ENCODE assay signal across 18 mouse cellular contexts in genomic region chr14:74972216-74972615, GRCm38 (mm10). TPM values are rescaled to one million over a fixed set of nuclear protein-coding genes. Genes with fewer than 3 reads are reported as not detected.
DNase-seq lines count a peak whose midpoint lies in the region; ATAC-seq and TF ChIP-seq lines count a peak whose summit lies in the region.
"Had no signal": no experiment of that assay in that cellular context is flagged by ENCODE, and none has a peak within 500 bp of the region (broad histone marks: within the 10 kb centered on the region; RNA-seq: fewer than 3 reads in every experiment).

No protein-coding gene starts in this region.

- no peak overlapping the region for H3K4me2 ChIP-seq in embryonic facial prominence, embryonic 12.5 days (replicated peaks)
- H3K4me2 ChIP-seq in stomach, embryonic 15.5 days = no peak overlapping the region
- H3K4me2 ChIP-seq in stomach, postnatal 0 days (replicated peaks; ENCODE audit: low read depth) = no peak overlapping the region
- peak overlapping the region; percentile 48 for H3K4me2 ChIP-seq in liver, embryonic 12.5 days
- H3K4me2 ChIP-seq: embryonic facial prominence, embryonic 15.5 days; lung, embryonic 15.5 days had no signal

- TF ChIP-seq POLR2A in thymus, adult 2 months (IDR thresholded peaks at IDR 0.05; ENCODE audit: control insufficient read depth, extremely low read depth, insufficient read depth, low read length, poor library complexity) = no peak

- no peak for TF ChIP-seq EP300 in stomach, postnatal 0 days (optimal IDR thresholded peaks at IDR 0.05)

- 0 out of 2 replicates have a peak overlapping the region, but pooled peaks have one; percentile 30 for H3K27ac ChIP-seq in embryonic facial prominence, embryonic 12.5 days
- H3K27ac ChIP-seq in embryonic facial prominence, embryonic 10.5 days (replicated peaks) = no peak overlapping the region
- H3K27ac ChIP-seq in stomach, embryonic 15.5 days = no peak overlapping the region
- H3K27ac ChIP-seq in stomach, postnatal 0 days (replicated peaks) = no peak overlapping the region
- peak overlapping the region; percentile 83 for H3K27ac ChIP-seq in liver, embryonic 12.5 days
- no peak overlapping the region for H3K27ac ChIP-seq in thymus, adult 2 months (ENCODE audit: control insufficient read depth, insufficient read depth, low read length)
- H3K27ac ChIP-seq: embryonic facial prominence, embryonic 15.5 days; lung, embryonic 15.5 days had no signal

- no peak for ATAC-seq in embryonic facial prominence, embryonic 12.5 days (ENCODE audit: insufficient number of reproducible peaks, insufficient read depth, low FRiP score, low TSS enrichment)
- peak; percentile 70; the same call in 1 of the 2 replicates for ATAC-seq in stomach, embryonic 15.5 days (ENCODE audit: insufficient read depth, low FRiP score, low read depth)
- no peak for ATAC-seq in stomach, postnatal 0 days (ENCODE audit: low FRiP score, low TSS enrichment)
- ATAC-seq in liver, embryonic 12.5 days = peak; percentile 88
- ATAC-seq: activated CD4-positive, CD25-positive, alpha-beta regulatory T cell, adult 4 months; forebrain, embryonic 14.5 days had no signal

- H3K9me3 ChIP-seq in embryonic facial prominence, embryonic 12.5 days = no peaks in the 10 kb centered on the region
- H3K9me3 ChIP-seq in embryonic facial prominence, embryonic 10.5 days = no peaks in the 10 kb centered on the region
- no peaks in the 10 kb centered on the region for H3K9me3 ChIP-seq in stomach, embryonic 15.5 days
- no peaks in the 10 kb centered on the region for H3K9me3 ChIP-seq in stomach, postnatal 0 days (ENCODE audit: control insufficient read depth, low read length)
- H3K9me3 ChIP-seq in liver, embryonic 12.5 days (replicated peaks) = no peaks in the 10 kb centered on the region
- H3K9me3 ChIP-seq: embryonic facial prominence, embryonic 15.5 days; lung, embryonic 15.5 days had no signal

- DNase-seq in embryonic facial prominence, embryonic 10.5 days (ENCODE audit: low spot score) = no peak
- no peak for DNase-seq in stomach, postnatal 0 days (ENCODE audit: low spot score)
- no peak for DNase-seq in thymus, adult 2 months
- no peak for DNase-seq in cerebellum, adult 11 months
- DNase-seq in spleen, postnatal 10 days (ENCODE audit: low spot score in 2 of 2) = no peak
- DNase-seq: cerebellum, adult 18-20 months; heart, postnatal 4 days; kidney, postnatal 14 days; left cerebral cortex, postnatal 4 days; retina, postnatal 1 day; thymus, postnatal 36 days had no signal

- no peaks in the 10 kb centered on the region for H3K4me1 ChIP-seq in embryonic facial prominence, embryonic 12.5 days
- 0 out of 2 replicates have a peak, but pooled peaks cover 7% of the 10 kb centered on the region for H3K4me1 ChIP-seq in embryonic facial prominence, embryonic 10.5 days
- 0 out of 2 replicates have a peak, but pooled peaks cover 3% of the 10 kb centered on the region for H3K4me1 ChIP-seq in stomach, embryonic 15.5 days
- H3K4me1 ChIP-seq in stomach, postnatal 0 days (replicated peaks; ENCODE audit: control insufficient read depth, insufficient read depth) = no peaks in the 10 kb centered on the region
- H3K4me1 ChIP-seq in liver, embryonic 12.5 days = peaks cover 64% of the 10 kb centered on the region
- H3K4me1 ChIP-seq in thymus, adult 2 months (replicated peaks; ENCODE audit: control insufficient read depth, insufficient read depth, low read length) = peaks cover 11% of the 10 kb centered on the region

- no peaks in the 10 kb centered on the region for H3K27me3 ChIP-seq in embryonic facial prominence, embryonic 12.5 days
- H3K27me3 ChIP-seq in embryonic facial prominence, embryonic 10.5 days (replicated peaks; ENCODE audit: low read depth, poor library complexity, severe bottlenecking) = no peaks in the 10 kb centered on the region
- no peaks in the 10 kb centered on the region for H3K27me3 ChIP-seq in stomach, embryonic 15.5 days (replicated peaks)
- H3K27me3 ChIP-seq in stomach, postnatal 0 days (ENCODE audit: control insufficient read depth, insufficient read depth, low read length) = no peaks in the 10 kb centered on the region
- peaks cover 10% of the 10 kb centered on the region; the same call in 1 of the 2 replicates for H3K27me3 ChIP-seq in liver, embryonic 12.5 days (replicated peaks)
- H3K27me3 ChIP-seq in thymus, adult 2 months (ENCODE audit: control insufficient read depth, insufficient read depth, low read length) = no peaks in the 10 kb centered on the region
- H3K27me3 ChIP-seq: embryonic facial prominence, embryonic 15.5 days; lung, embryonic 15.5 days had no signal

- 37% methylated on average over 3 of the region's 3 CpGs for WGBS in embryonic facial prominence, embryonic 12.5 days
- 43% methylated on average over 3 of the region's 3 CpGs for WGBS in embryonic facial prominence, embryonic 10.5 days
- 33% methylated on average over 3 of the region's 3 CpGs for WGBS in stomach, embryonic 15.5 days
- WGBS in stomach, postnatal 0 days = 37% methylated on average over 3 of the region's 3 CpGs
- 6% methylated on average over 3 of the region's 3 CpGs for WGBS in liver, embryonic 12.5 days (ENCODE audit: insufficient replicate concordance)
- WGBS in thymus, adult 2 months = 75% methylated on average over 3 of the region's 3 CpGs

- no peak overlapping the region for H3K9ac ChIP-seq in embryonic facial prominence, embryonic 12.5 days
- no peak overlapping the region for H3K9ac ChIP-seq in stomach, embryonic 15.5 days
- no peak overlapping the region for H3K9ac ChIP-seq in stomach, postnatal 0 days (ENCODE audit: low read length)
- peak overlapping the region; percentile 47; the same call in 1 of the 2 replicates for H3K9ac ChIP-seq in liver, embryonic 12.5 days
- H3K9ac ChIP-seq: embryonic facial prominence, embryonic 15.5 days; lung, embryonic 15.5 days had no signal

- H3K36me3 ChIP-seq in embryonic facial prominence, embryonic 12.5 days = no peaks in the 10 kb centered on the region
- H3K36me3 ChIP-seq in embryonic facial prominence, embryonic 10.5 days (replicated peaks) = no peaks in the 10 kb centered on the region
- no peaks in the 10 kb centered on the region for H3K36me3 ChIP-seq in stomach, embryonic 15.5 days
- no peaks in the 10 kb centered on the region for H3K36me3 ChIP-seq in stomach, postnatal 0 days (ENCODE audit: control insufficient read depth, insufficient read depth, low read length)
- H3K36me3 ChIP-seq in liver, embryonic 12.5 days = no peaks in the 10 kb centered on the region
- H3K36me3 ChIP-seq in thymus, adult 2 months (ENCODE audit: control insufficient read depth, insufficient read depth, low read length) = no peaks in the 10 kb centered on the region
- H3K36me3 ChIP-seq: embryonic facial prominence, embryonic 15.5 days; lung, embryonic 15.5 days had no signal

- no peak overlapping the region for H3K4me3 ChIP-seq in embryonic facial prominence, embryonic 12.5 days
- H3K4me3 ChIP-seq in embryonic facial prominence, embryonic 10.5 days = no peak overlapping the region
- H3K4me3 ChIP-seq in stomach, embryonic 15.5 days (replicated peaks) = no peak overlapping the region
- no peak overlapping the region for H3K4me3 ChIP-seq in stomach, postnatal 0 days (ENCODE audit: low read depth, low read length)
- peak overlapping the region; percentile 10; the same call in 1 of the 2 replicates for H3K4me3 ChIP-seq in liver, embryonic 12.5 days
- no peak overlapping the region for H3K4me3 ChIP-seq in thymus, adult 2 months (ENCODE audit: control insufficient read depth, insufficient read depth, low read length)
- H3K4me3 ChIP-seq: embryonic facial prominence, embryonic 15.5 days; lung, embryonic 15.5 days had no signal

- TF ChIP-seq CTCF in stomach, postnatal 0 days (IDR thresholded peaks at IDR 0.05; ENCODE audit: low read depth) = no peak
- TF ChIP-seq CTCF in thymus, adult 2 months (IDR thresholded peaks at IDR 0.05; ENCODE audit: borderline replicate concordance, control insufficient read depth, extremely low read depth, insufficient read depth, low read length, poor library complexity) = no peak

RNA-seq across cellular contexts. Expression of gene Lrch1, which starts 24.5 kb away (rescaled TPM):
- polyA plus RNA-seq in embryonic facial prominence, embryonic 12.5 days (2016; fragmentation: Nextera tagmentation; extraction: Ambion mirVana) = 15.3 and 15.7 TPM in 2 replicates
- polyA plus RNA-seq in embryonic facial prominence, embryonic 10.5 days (2016; fragmentation: Nextera tagmentation; extraction: Ambion mirVana) = 7.6 and 9.1 TPM in 2 replicates
- 12.4 and 13.9 TPM in 2 replicates for polyA plus RNA-seq in stomach, embryonic 15.5 days (2015; fragmentation: Nextera tagmentation; extraction: Ambion mirVana)
- 11.7 and 11.8 TPM in 2 replicates for polyA plus RNA-seq in stomach, postnatal 0 days (2015; fragmentation: Nextera tagmentation; extraction: Ambion mirVana)
- polyA plus RNA-seq in liver, embryonic 12.5 days (2016; fragmentation: Nextera tagmentation; extraction: Ambion mirVana) = 6.5 and 7.8 TPM in 2 replicates
- 27.5 and 30.1 TPM in 2 replicates for polyA plus RNA-seq in thymus, adult 2 months (2012; rRNA removed)

RNA-seq across cellular contexts. Expression of gene Rubcnl, which starts 43.6 kb away (rescaled TPM):
- polyA plus RNA-seq in embryonic facial prominence, embryonic 12.5 days (2016; fragmentation: Nextera tagmentation; extraction: Ambion mirVana) = 0.65 and 0.67 TPM in 2 replicates
- polyA plus RNA-seq in embryonic facial prominence, embryonic 10.5 days (2016; fragmentation: Nextera tagmentation; extraction: Ambion mirVana) = 0.13 and 0.34 TPM in 2 replicates
- polyA plus RNA-seq in stomach, embryonic 15.5 days (2015; fragmentation: Nextera tagmentation; extraction: Ambion mirVana) = 0.54 and 0.86 TPM in 2 replicates
- 0.23 and 0.27 TPM in 2 replicates for polyA plus RNA-seq in stomach, postnatal 0 days (2015; fragmentation: Nextera tagmentation; extraction: Ambion mirVana)
- 0.19 and 0.22 TPM in 2 replicates for polyA plus RNA-seq in liver, embryonic 12.5 days (2016; fragmentation: Nextera tagmentation; extraction: Ambion mirVana)
- polyA plus RNA-seq in thymus, adult 2 months (2012; rRNA removed) = 2.7 and 2.9 TPM in 2 replicates

Comparison
In these comparisons a context has a peak if more than half of its experiments do, and no peak if none do; other contexts are left out.
1. ATAC-seq: peak in stomach, embryonic 15.5 days (single experiment) and liver, embryonic 12.5 days (single experiment); none in embryonic facial prominence, embryonic 12.5 days (single experiment) and stomach, postnatal 0 days (single experiment).
2. H3K27ac ChIP-seq: peak in embryonic facial prominence, embryonic 12.5 days (single experiment) and liver, embryonic 12.5 days (single experiment); none in embryonic facial prominence, embryonic 10.5 days (single experiment), stomach, embryonic 15.5 days (single experiment), stomach, postnatal 0 days (single experiment) and thymus, adult 2 months (single experiment).